Mouse (Mus musculus) CH12.LX (cell line): ENCODE data around the gene Slc6a20b.

Experiments
- CHD2 ChIP-seq: IDR thresholded peaks from 2 replicates; pipeline ENCODE4 v1.6.1; 2011; ENCODE audit warnings: low read length, improper control_type of control experiment
- CTCF ChIP-seq, 2 experiments: IDR thresholded peaks in 1 of 2; conservative IDR thresholded peaks in 1 of 2; 2 replicates each; pipeline ENCODE4 v1.5.1; 2011 to 2012; ENCODE audit warnings: low read depth in 2 of 2, low read length in 2 of 2, improper control_type of control experiment in 1 of 2, inconsistent platforms in 1 of 2, mild to moderate bottlenecking in 1 of 2, moderate library complexity in 1 of 2
- E2F4 ChIP-seq: IDR thresholded peaks from 2 replicates; pipeline ENCODE4 v1.6.1; 2011; ENCODE audit warnings: low read depth, low read length, improper control_type of control experiment; ENCODE audit not compliant: insufficient replicate concordance
- ELF1 ChIP-seq: IDR thresholded peaks from 2 replicates; pipeline ENCODE4 v1.6.1; 2014; ENCODE audit warnings: low read depth, mild to moderate bottlenecking, inconsistent platforms, low read length, improper control_type of control experiment
- EP300 ChIP-seq: IDR thresholded peaks from 2 replicates; pipeline ENCODE4 v1.6.1; 2011; ENCODE audit warnings: low read length, improper control_type of control experiment
- MYC ChIP-seq: IDR thresholded peaks from 2 replicates; pipeline ENCODE4 v1.6.1; 2011; ENCODE audit warnings: low read depth, mild to moderate bottlenecking, improper control_type of control experiment, low read length
- POLR2A ChIP-seq: IDR thresholded peaks from 2 replicates; pipeline ENCODE4 v1.6.1; 2011; ENCODE audit warnings: low read depth, mild to moderate bottlenecking, improper control_type of control experiment, low read length
- TCF12 ChIP-seq: IDR thresholded peaks from 2 replicates; pipeline ENCODE4 v1.6.1; 2014; ENCODE audit warnings: low read depth, mild to moderate bottlenecking, inconsistent platforms, low read length, improper control_type of control experiment

- no peak for TF ChIP-seq TCF12
- TF ChIP-seq MYC, result no peak
- no peak for TF ChIP-seq ELF1
- no peak for TF ChIP-seq CHD2
- TF ChIP-seq EP300, result no peak
- no peak for TF ChIP-seq CTCF (conservative IDR thresholded peaks at IDR 0.05 in 1 of 2, IDR thresholded peaks at IDR 0.05 in 1 of 2; ENCODE audit: low read depth in 2 of 2, low read length in 2 of 2)
- no peak for TF ChIP-seq POLR2A
- TF ChIP-seq E2F4, result no peak
Measured at GRCm38 (mm10) chr9:123678327-123679105, 46.2 kb upstream of the Slc6a20b start, which contains the start of the genes Ccr9 and Slc6a20a.
